Mouse (Mus musculus): ENCODE results near the gene Trappc4.
"Not testable (repeated sequence)": the region's sequence is repeated elsewhere in the genome, so short reads cannot be mapped to it uniquely, and the experiment has no call there.

The Trappc4 gene

GRCm38 (mm10) chr9:44408693-44409092 lies 1.3 kb upstream of the Trappc4 start:
- in situ Hi-C loops (cut with MboI, MseI), result not testable (repeated sequence)

- in situ Hi-C loops (cut with MboI, MseI), result no loop called here
Observed at GRCm38 (mm10) chr9:44407752-44408097, 325 bp upstream of the Trappc4 start.

DNA sequence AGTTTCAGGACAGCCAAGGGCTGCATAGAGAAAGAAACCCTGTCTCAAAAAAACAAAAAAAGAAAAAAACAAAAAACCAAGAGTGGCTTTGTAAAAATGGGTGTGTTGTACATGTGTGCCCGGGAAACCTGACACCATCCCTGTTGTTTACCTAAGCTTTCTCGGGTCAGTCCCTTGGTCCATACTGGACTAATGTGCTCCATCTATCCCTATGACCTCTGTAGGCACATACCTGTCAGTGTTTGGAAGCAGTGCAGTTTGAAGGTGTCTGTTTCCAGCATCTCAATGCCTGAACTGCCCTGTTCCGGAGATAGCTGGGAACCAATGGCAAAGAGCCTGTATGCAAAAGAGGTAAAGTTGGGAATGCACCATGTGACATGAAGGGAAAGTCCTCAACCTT lies 2.4 kb downstream of the Trappc4 start:
- in situ Hi-C loops (cut with MboI, MseI), result no loop called here

DNA sequence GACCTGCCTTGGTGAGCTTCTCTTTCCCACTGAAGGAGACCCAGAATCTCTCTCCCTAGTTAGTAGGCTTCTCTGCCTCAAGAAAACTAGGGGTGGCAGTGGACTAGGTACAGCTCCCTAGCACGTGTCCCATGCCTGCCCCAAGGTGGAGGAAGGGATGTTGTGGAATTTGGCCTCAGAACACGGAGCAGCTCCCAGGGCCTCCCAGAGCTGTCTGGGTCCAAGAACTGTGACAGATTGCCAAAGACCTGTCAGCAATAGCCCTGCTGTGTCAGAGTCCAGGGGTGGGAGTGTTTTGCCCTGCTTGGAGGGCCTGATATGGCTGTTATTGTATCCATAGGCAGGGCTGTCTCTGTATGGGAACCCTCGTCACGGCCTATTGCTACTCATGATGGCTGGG lies 6.3 kb downstream of the Trappc4 start:
- in situ Hi-C loops (cut with MboI, MseI), result no loop called here

GRCm38 (mm10) chr9:44399795-44400114 lies 7.6 kb downstream of the Trappc4 start:
- in situ Hi-C loops (cut with MboI, MseI), result loop anchor here (5.0 kb wide), 1 partner anchor 57 kb away; the partner anchor contains the start of gene Hmbs

DNA sequence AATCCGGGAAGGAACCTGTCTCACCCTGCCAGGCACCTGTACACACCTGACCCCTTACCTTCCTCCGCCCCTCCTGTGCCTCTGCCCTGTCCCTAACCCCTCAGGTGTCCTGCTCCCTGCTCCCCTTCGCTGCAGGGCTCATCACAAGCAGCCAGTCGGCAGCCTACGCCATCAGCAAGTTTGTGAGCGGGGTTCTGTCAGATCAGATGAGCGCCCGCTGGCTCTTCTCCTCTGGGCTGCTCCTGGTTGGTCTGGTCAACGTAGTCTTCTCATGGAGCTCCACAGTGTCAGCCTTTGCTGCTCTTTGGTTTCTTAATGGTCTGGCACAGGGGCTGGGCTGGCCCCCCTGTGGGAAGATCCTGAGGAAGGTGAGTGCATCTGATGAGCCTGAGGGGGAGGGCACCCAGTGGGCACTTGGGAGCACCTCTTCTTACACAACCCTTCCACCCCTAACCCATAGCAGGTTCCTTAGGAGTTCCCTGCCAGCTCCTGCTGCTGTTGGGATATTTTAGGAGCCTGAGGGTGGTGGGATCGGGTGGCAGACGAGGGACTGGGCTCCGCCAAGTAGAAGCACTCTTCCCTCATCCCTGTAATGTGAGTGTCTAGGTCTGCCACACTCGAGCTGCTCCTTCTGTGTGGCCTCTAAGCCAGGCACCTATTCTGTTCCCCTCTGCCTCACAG lies 8.1 kb downstream of the Trappc4 start:
- in situ Hi-C loops (cut with MboI, MseI), result loop anchor here (5.0 kb wide), 1 partner anchor 57 kb away; the partner anchor contains the start of gene Hmbs

GRCm38 (mm10) chr9:44398551-44398950 lies 8.8 kb downstream of the Trappc4 start:
- in situ Hi-C loops (cut with MboI, MseI), result loop anchor here (5.0 kb wide), 1 partner anchor 56 kb away; the partner anchor contains the start of gene Hmbs

DNA sequence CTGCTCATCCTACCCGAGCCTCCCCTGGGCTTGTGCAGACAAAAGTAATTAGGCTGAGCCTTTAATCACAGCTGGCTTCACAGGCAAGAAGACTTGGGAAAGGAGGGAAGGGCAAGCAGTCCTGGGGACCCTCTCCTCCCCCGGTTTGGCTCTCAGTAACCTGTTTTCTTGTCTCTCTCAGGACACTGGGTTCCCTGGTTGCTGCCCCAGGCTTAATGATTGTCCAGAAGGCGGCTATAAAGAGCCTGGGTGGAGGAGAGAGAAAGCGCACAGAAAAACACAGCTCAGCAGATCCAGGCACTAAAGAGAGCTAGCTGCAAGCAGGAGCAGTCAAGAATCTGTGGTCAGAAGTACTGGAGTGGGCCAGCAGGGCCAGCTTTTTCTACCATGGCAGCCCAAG lies 9.3 kb downstream of the Trappc4 start:
- in situ Hi-C loops (cut with MboI, MseI), result loop anchor here (5.0 kb wide), 1 partner anchor 56 kb away; the partner anchor contains the start of gene Hmbs

- in situ Hi-C loops (cut with MboI, MseI), result loop anchor here (5.0 kb wide), 1 partner anchor 55 kb away; the partner anchor contains the start of gene Hmbs
Observed at GRCm38 (mm10) chr9:44396684-44397411, 10.6 kb downstream of the Trappc4 start, which contains the start of gene Slc37a4. TSS of gene Slc37a4 (plus strand) at chr9:44396852.

GRCm38 (mm10) chr9:44391466-44391865 lies 15.9 kb downstream of the Trappc4 start:
- in situ Hi-C loops (cut with MboI, MseI), result no loop called here

DNA sequence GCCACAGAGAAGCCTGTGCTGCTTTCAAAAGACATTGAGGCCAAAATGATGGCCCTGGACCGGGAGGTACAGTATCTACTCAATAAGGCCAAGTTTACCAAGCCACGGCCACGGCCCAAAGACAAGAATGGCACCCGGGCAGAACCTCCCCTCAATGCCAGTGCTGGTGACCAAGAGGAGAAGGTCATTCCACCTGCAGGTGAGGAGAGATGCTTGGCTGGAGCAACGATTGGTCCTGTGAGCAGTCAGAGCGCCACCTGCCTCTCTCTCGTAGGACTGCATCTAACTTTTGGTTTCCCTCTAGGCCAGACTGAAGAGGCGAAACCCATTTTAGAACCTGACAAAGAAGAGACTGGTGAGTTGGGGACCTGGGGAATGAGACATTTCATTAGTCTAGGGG lies 18.1 kb downstream of the Trappc4 start:
- in situ Hi-C loops (cut with MboI, MseI), result no loop called here

- in situ Hi-C loops (cut with MboI, MseI), result no loop called here
Observed at GRCm38 (mm10) chr9:44387221-44387620, 20.2 kb downstream of the Trappc4 start.

- in situ Hi-C loops (cut with MboI, MseI), result no loop called here
Observed at GRCm38 (mm10) chr9:44384596-44384995, 22.8 kb downstream of the Trappc4 start.

DNA sequence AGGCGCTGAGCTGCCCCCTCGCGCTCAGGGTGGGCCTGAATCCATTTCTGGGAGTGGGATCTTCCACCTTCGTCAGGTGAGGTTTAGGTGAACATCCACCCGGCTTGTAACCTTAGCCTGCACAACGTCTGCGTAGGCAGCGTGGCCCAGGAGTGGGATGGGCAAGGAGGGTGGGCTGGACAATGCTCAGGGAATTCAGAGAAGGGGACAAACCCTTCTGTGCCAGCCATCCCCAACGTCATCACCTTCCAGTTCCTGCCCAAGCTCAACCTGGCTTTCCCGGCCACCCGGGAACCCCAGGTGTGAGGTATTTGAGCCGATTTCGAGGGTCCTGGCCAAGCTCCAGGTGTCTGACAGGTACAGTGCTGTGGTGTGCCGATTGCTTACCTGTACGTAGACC lies 27.5 kb downstream of the Trappc4 start:
- in situ Hi-C loops (cut with MboI, MseI), result no loop called here

DNA sequence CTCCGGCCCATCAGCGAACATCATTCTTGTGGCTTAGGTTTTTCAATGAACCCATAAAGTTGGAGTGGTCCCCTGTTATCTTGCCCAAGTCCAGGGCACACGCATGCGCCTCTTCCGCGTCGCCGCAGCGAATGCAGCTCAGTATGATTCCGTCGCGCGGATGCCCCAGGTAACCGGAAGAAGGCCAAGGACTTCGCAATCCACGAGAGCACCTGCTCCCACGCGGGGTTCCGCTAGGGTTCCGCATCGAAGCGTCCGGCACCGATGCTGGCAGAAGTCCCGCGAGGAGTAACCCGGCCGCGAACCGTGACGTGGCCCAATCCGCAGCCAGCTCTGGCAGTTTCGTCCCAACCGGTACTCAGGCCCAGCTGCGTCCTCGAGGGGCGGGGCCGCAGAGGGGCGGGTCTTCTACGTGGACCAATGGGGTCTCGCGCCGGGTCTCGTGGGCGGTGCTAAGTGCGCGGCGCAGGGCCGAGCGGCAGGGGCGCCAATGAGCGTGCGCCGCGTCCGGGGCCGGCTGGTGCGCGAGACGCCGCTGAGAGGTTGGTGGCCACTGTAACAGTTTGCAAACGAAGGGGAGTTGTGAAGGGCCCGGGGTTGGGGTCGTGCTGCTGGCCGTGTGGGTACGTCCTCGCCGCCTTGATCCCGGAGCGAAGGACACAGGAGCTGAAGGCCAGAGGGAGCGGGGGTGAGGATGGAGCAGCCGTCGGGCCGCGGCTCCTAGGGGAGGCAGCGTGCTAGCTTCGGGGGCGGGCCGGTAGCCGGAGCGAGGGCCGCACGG lies 28.2 kb downstream of the Trappc4 start, which contains the start of gene Hyou1:
Gene Hyou1 (plus strand): TSS at position 437 of the 781 bp plus-strand sequence.
- in situ Hi-C loops (cut with MboI, MseI), result no loop called here

- in situ Hi-C loops (cut with MboI, MseI), result no loop called here
Observed at GRCm38 (mm10) chr9:44378153-44378730, 29.2 kb downstream of the Trappc4 start.

DNA sequence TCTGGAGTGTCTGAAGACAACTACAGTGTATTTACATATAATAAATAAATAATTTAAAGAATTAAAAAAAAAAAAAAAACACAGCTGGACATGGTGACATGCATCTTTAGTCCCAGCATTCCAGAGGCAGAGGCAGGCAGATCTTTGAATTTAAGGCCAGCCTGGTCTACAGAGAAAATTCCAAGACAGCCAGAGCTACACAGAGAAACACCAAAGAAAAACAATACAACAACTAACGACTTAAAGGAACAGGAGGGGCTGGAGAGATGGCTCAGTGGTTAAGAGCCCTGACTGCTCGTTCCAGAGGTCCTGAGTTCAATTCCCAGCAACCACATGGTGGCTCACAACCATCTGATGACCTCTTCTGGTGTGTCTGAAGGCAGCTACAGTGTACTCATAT lies 30.1 kb downstream of the Trappc4 start:
- in situ Hi-C loops (cut with MboI, MseI), result not testable (repeated sequence)

GRCm38 (mm10) chr9:44376141-44376540 lies 31.3 kb downstream of the Trappc4 start:
- in situ Hi-C loops (cut with MboI, MseI), result no loop called here

- in situ Hi-C loops (cut with MboI, MseI), result no loop called here
Observed at GRCm38 (mm10) chr9:44373386-44373785, 34.0 kb downstream of the Trappc4 start.

DNA sequence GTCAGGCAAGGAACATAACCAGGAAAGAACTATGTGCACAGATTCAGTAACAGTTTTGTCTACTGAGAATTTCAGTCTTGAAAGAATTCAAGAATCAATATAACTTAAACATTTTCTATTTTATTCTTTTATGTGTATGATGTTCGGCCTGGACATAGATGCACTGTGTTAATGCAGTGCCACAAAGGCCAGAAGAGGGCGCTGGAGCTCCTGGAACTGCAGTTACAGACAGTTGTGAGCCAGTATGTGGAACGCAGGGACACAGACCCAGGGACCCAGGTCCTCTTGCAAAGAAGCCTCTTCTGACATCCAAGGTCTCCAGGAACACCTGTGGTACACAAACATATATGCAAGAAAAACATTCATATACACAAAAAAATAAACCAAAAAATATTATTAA lies 42.9 kb downstream of the Trappc4 start:
- in situ Hi-C loops (cut with MboI, MseI), result no loop called here

- in situ Hi-C loops (cut with MboI, MseI), result not testable (repeated sequence)
Observed at GRCm38 (mm10) chr9:44361931-44362330, 45.5 kb downstream of the Trappc4 start.

Data from T-helper 1 cell (primary cell).